Mouse (Mus musculus) cerebellum, postnatal 10 days (tissue): ENCODE measurements at regions not wholly inside any gene's neighbourhood (a gene's known extent, or its start where the extent isn't known, plus 50 kb on each side); places are given as distances from the start of the nearest gene placed in this dataset.

Experiments used
- DNase-seq, 2 experiments: peaks; one replicate each; pipeline ENCODE4 v3.0.0; 2021; ENCODE audit warnings: mixed read lengths in 2 of 2

- DNase-seq = no peak
These were observed 275.5 kb downstream of the Cdh10 start for GRCm38 (mm10) chr15:19094061-19094810.

- DNase-seq = no peak
These were observed 296.2 kb downstream of the Cdh10 start for GRCm38 (mm10) chr15:19114951-19115350.

GRCm38 (mm10) chr15:19118995-19119394 is 300.2 kb downstream of the Cdh10 start:
- no peak for DNase-seq

- DNase-seq = no peak
These were observed 308.7 kb downstream of the Cdh10 start for GRCm38 (mm10) chr15:19127454-19127853.

GRCm38 (mm10) chr15:19129316-19129715 is 310.6 kb downstream of the Cdh10 start:
- DNase-seq = no peak

- DNase-seq = no peak
These were observed 334.9 kb downstream of the Cdh10 start for GRCm38 (mm10) chr15:19153682-19154081.

GRCm38 (mm10) chr15:19162119-19162888 is 343.6 kb downstream of the Cdh10 start:
- DNase-seq = peak; percentile 91 to 93

- no peak for DNase-seq
These were observed 356.7 kb downstream of the Cdh10 start for GRCm38 (mm10) chr15:19175470-19175869.
